In genomic region chr11:67350153-67350768, GRCm38 (mm10) we compare ENCODE assay signal across 8 mouse cellular contexts. TPM values are rescaled to one million over a fixed set of nuclear protein-coding genes. Genes with fewer than 3 reads are reported as not detected.
DNase-seq lines count a peak whose midpoint lies in the region; ATAC-seq and TF ChIP-seq lines count a peak whose summit lies in the region.
"Had no signal": no experiment of that assay in that cellular context is flagged by ENCODE, and none has a peak within 500 bp of the region (broad histone marks: within the 10 kb centered on the region; RNA-seq: fewer than 3 reads in every experiment).

No protein-coding gene starts in this region.

- peak; percentile 71 for DNase-seq in adrenal gland, adult 2 months
- DNase-seq in cerebellum, postnatal 10 days = peak; percentile 91 to 93
- peak; percentile 31 to 81 for DNase-seq in frontal cortex, postnatal 14 days (ENCODE audit: low spot score in 2 of 2)
- DNase-seq in hindbrain, postnatal 0 days (ENCODE audit: low spot score) = peak; percentile 87
- peak; percentile 73 for DNase-seq in layer of hippocampus, postnatal 36 days
- DNase-seq in skeletal muscle tissue, adult 2 months (ENCODE audit: low read depth, low spot score) = peak; percentile 73

- no peak overlapping the region for H3K9ac ChIP-seq in hindbrain, postnatal 0 days (replicated peaks; ENCODE audit: low read length)

- no peaks in the 10 kb centered on the region for H3K27me3 ChIP-seq in hindbrain, postnatal 0 days (ENCODE audit: insufficient read depth, low read length)

- 0 out of 2 replicates have a peak, but pooled peaks cover 9% of the 10 kb centered on the region for H3K4me1 ChIP-seq in hindbrain, postnatal 0 days (ENCODE audit: insufficient read depth, low read length)

- no peak overlapping the region for H3K4me3 ChIP-seq in hindbrain, postnatal 0 days (ENCODE audit: low read length)

- ATAC-seq in hindbrain, postnatal 0 days = peak; percentile 79; the same call in 1 of the 2 replicates
- ATAC-seq in megakaryocyte progenitor cell, adult 5-6 weeks (replicated peaks; ENCODE audit: poor library complexity) = peak; percentile 83

- no peak overlapping the region for H3K4me2 ChIP-seq in hindbrain, postnatal 0 days (ENCODE audit: low read depth, low read length)

- 54% methylated on average over 14 of the region's 14 CpGs for WGBS in hindbrain, postnatal 0 days

- no peak overlapping the region for H3K27ac ChIP-seq in hindbrain, postnatal 0 days

- H3K36me3 ChIP-seq in hindbrain, postnatal 0 days (ENCODE audit: insufficient read depth, low read length) = no peaks in the 10 kb centered on the region

- H3K9me3 ChIP-seq in hindbrain, postnatal 0 days (ENCODE audit: low read length) = no peaks in the 10 kb centered on the region

- TF ChIP-seq CTCF in hindbrain, postnatal 0 days (IDR thresholded peaks at IDR 0.05; ENCODE audit: low read depth) = peak; percentile 94

RNA-seq across cellular contexts. Expression of gene Myh13, which starts 28.8 kb away (rescaled TPM):
- total RNA-seq in adrenal gland, adult 2 months (2021) = not detected
- polyA plus RNA-seq in adrenal gland, adult 2 months (2012; rRNA removed) = not detected in 2 replicates
- under 0.01 and 0.07 TPM in 2 replicates for total RNA-seq in hindbrain, postnatal 0 days (2014; rRNA removed)
- polyA plus RNA-seq in hindbrain, postnatal 0 days (2015; fragmentation: Nextera tagmentation; extraction: Ambion mirVana) = 0.39 and 0.53 TPM in 2 replicates
- under 1 TPM in 1 of 2 experiments, not detected in 1; 0.07 TPM for total RNA-seq in layer of hippocampus, postnatal 36 days (2021)
- total RNA-seq in megakaryocyte progenitor cell, adult 5-6 weeks (2015) = not detected in 2 replicates
- not detected in 2 replicates for total RNA-seq in megakaryocyte progenitor cell, adult 5-6 weeks (2017)
- total RNA-seq: neutrophil, adult 5-6 weeks had no signal
